Mouse (Mus musculus): ENCODE measurements around the gene Eftud2. TPM values are rescaled to one million over a fixed set of nuclear protein-coding genes. Genes with fewer than 3 reads are reported as not detected.

Gene Eftud2
- polyA plus RNA-seq, 1 experiment = 152 TPM

DNA sequence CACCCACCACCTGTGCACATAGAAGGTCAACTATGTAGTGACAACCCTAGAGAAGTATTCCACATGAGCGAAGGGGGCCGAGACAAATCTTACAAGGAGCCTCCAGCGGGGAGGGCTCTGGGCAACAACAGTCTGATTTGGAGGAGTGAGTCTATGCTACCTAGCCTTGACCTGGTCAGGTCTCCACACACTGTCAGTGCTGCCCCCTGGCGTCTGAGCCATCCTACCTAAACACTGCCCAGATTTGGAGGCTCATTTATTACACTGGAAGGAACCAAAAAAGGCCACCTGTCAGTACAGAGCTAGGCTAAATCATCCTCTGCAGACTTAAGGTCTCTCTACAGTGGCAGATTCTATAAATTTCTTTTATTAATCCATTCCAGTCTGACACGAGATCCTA is 28.9 kb downstream of the Eftud2 start:
- TF ChIP-seq CTCF (IDR thresholded peaks at IDR 0.05; ENCODE audit: low read depth, low read length) (peak; percentile 84), POLR2A (IDR thresholded peaks at IDR 0.05; ENCODE audit: insufficient read depth, low read length) (no peak)
- no peak overlapping the region for H3K27ac ChIP-seq (ENCODE audit: insufficient read depth, low read length)
- no peaks in the 10 kb centered on the region for H3K9me3 ChIP-seq (replicated peaks; ENCODE audit: control insufficient read depth, insufficient read depth, low read length, poor library complexity, severe bottlenecking)
- H3K27me3 ChIP-seq (ENCODE audit: control insufficient read depth, insufficient read depth, low read length, poor library complexity, severe bottlenecking) = no peaks in the 10 kb centered on the region
- H3K4me3 ChIP-seq (ENCODE audit: low read depth, low read length) = no peak overlapping the region
- H3K9ac ChIP-seq (ENCODE audit: low read depth, poor library complexity, severe bottlenecking) = no peak overlapping the region
- no peaks in the 10 kb centered on the region for H3K4me1 ChIP-seq (ENCODE audit: control insufficient read depth, insufficient read depth, low read length)
- H3K36me3 ChIP-seq (ENCODE audit: control insufficient read depth, insufficient read depth, low read length, poor library complexity, severe bottlenecking) = peaks cover 48% of the 10 kb centered on the region

DNA sequence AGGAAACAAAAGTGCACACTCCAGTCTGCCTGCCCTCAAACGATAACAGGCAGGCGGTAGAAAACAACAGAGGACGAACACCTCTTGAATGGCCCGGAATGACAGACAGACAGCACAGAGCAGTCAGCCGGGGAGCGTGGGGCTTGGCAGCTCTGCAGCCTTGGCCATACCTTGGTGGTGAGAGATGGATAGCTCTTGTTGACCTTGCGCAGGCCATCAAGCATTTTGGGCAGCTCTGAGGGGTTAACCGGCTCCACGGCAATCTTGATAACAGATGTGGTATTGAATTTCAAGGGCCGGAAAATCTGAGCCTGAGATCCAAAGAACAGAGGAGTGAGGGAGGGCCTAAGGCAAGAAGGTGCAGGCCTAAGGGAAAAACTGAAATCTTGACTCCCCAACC is 34.9 kb downstream of the Eftud2 start:
- H3K27me3 ChIP-seq (ENCODE audit: control insufficient read depth, insufficient read depth, low read length, poor library complexity, severe bottlenecking) = no peaks in the 10 kb centered on the region
- no peaks in the 10 kb centered on the region for H3K9me3 ChIP-seq (replicated peaks; ENCODE audit: control insufficient read depth, insufficient read depth, low read length, poor library complexity, severe bottlenecking)
- no peak overlapping the region for H3K27ac ChIP-seq (ENCODE audit: insufficient read depth, low read length)
- no peak for TF ChIP-seq CTCF (IDR thresholded peaks at IDR 0.05; ENCODE audit: low read depth, low read length)
- no peak for TF ChIP-seq EP300 (IDR thresholded peaks at IDR 0.05; ENCODE audit: insufficient read depth, low read depth, low read length)
- TF ChIP-seq POLR2A (IDR thresholded peaks at IDR 0.05; ENCODE audit: insufficient read depth, low read length) = no peak
- H3K4me1 ChIP-seq (ENCODE audit: control insufficient read depth, insufficient read depth, low read length) = no peaks in the 10 kb centered on the region
- no peak overlapping the region for H3K4me3 ChIP-seq (ENCODE audit: low read depth, low read length)
- no peak overlapping the region for H3K9ac ChIP-seq (ENCODE audit: low read depth, poor library complexity, severe bottlenecking)
- H3K36me3 ChIP-seq (ENCODE audit: control insufficient read depth, insufficient read depth, low read length, poor library complexity, severe bottlenecking) = peaks cover 81% of the 10 kb centered on the region

DNA sequence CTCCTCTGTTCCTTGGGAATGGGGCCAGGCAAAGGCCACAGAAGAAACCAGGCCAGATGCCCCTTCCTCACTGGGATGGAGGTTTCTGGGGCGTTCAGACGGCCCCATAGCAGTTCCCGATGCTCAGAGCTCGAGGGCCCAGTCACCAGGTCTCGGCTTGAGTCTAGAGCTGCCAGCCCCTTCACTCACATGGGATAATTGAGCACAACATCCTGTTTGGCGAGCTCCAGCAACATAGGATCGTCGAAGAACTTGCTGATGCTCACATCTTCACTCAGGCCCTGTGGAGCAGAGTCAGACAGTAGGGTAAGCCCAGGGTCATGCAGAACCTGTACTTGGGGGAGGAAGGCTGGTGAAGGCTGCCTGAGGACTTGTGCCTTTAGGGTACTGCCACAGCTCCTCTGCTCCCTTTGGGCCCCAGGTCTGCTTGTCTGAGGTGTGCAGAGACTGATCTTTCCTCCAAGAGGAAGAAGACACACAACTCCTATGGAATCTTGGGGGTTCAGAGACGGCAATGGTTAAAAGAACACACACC is 42.1 kb downstream of the Eftud2 start:
- no peaks in the 10 kb centered on the region for H3K27me3 ChIP-seq (ENCODE audit: control insufficient read depth, insufficient read depth, low read length, poor library complexity, severe bottlenecking)
- TF ChIP-seq CTCF (IDR thresholded peaks at IDR 0.05; ENCODE audit: low read depth, low read length) (no peak), EP300 (IDR thresholded peaks at IDR 0.05; ENCODE audit: insufficient read depth, low read depth, low read length) (no peak), POLR2A (IDR thresholded peaks at IDR 0.05; ENCODE audit: insufficient read depth, low read length) (no peak)
- H3K9me3 ChIP-seq (replicated peaks; ENCODE audit: control insufficient read depth, insufficient read depth, low read length, poor library complexity, severe bottlenecking) = no peaks in the 10 kb centered on the region
- no peaks in the 10 kb centered on the region for H3K4me1 ChIP-seq (ENCODE audit: control insufficient read depth, insufficient read depth, low read length)
- no peak overlapping the region for H3K27ac ChIP-seq (ENCODE audit: insufficient read depth, low read length)
- peaks cover 64% of the 10 kb centered on the region for H3K36me3 ChIP-seq (ENCODE audit: control insufficient read depth, insufficient read depth, low read length, poor library complexity, severe bottlenecking)
- no peak overlapping the region for H3K9ac ChIP-seq (ENCODE audit: low read depth, poor library complexity, severe bottlenecking)
- H3K4me3 ChIP-seq (ENCODE audit: low read depth, low read length) = no peak overlapping the region

DNA sequence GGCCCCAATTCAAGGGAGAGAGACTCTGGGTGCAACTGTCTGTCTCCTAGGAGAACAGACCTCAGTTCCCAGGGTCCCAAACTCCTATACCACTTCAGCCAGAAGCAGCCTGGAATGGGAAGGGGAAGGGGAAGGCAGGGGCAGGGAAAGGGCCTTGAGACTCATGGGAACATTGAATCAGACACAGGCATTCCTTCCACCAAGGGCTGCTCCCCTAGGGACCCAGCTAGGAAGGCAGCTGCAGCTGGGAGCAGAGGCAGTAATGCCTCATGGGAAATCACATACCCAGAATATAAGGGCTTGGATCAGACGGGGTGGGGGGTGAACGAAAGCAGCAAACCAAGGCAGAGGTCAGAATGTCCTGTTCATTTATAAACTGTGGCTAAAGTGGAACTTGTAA is 42.7 kb downstream of the Eftud2 start:
- Histone ChIP-seq H3K4me1 (ENCODE audit: control insufficient read depth, insufficient read depth, low read length) (no peaks in the 10 kb centered on the region), H3K27me3 (ENCODE audit: control insufficient read depth, insufficient read depth, low read length, poor library complexity, severe bottlenecking) (no peaks in the 10 kb centered on the region), H3K36me3 (ENCODE audit: control insufficient read depth, insufficient read depth, low read length, poor library complexity, severe bottlenecking) (peaks cover 59% of the 10 kb centered on the region), H3K9ac (ENCODE audit: low read depth, poor library complexity, severe bottlenecking) (no peak overlapping the region), H3K9me3 (replicated peaks; ENCODE audit: control insufficient read depth, insufficient read depth, low read length, poor library complexity, severe bottlenecking) (no peaks in the 10 kb centered on the region), H3K4me3 (ENCODE audit: low read depth, low read length) (no peak overlapping the region), H3K27ac (ENCODE audit: insufficient read depth, low read length) (no peak overlapping the region)
- TF ChIP-seq POLR2A (IDR thresholded peaks at IDR 0.05; ENCODE audit: insufficient read depth, low read length) (no peak), EP300 (IDR thresholded peaks at IDR 0.05; ENCODE audit: insufficient read depth, low read depth, low read length) (no peak), CTCF (IDR thresholded peaks at IDR 0.05; ENCODE audit: low read depth, low read length) (no peak)

DNA sequence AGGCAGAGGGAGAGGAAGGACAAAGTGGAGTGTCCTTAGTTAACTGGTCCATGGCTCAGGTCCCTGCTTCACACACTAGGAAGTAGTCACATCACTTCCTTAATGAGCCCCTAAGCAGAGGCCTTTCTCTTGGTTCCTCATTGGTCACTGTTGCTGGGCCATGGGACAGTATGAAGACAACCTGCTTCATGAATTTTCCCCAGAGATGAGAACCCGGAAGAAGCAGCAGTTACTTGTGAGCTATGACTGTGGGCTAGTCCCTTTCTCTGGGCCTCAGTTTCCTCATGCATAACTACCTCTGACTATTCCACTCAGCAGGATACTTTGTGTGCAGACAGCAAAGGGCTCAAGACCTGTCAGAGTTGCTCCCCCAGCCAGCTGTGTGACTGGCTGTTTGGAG is 43.4 kb downstream of the Eftud2 start:
- TF ChIP-seq CTCF (IDR thresholded peaks at IDR 0.05; ENCODE audit: low read depth, low read length) (no peak), POLR2A (IDR thresholded peaks at IDR 0.05; ENCODE audit: insufficient read depth, low read length) (no peak), EP300 (IDR thresholded peaks at IDR 0.05; ENCODE audit: insufficient read depth, low read depth, low read length) (no peak)
- H3K4me3 ChIP-seq (ENCODE audit: low read depth, low read length) = no peak overlapping the region
- H3K9me3 ChIP-seq (replicated peaks; ENCODE audit: control insufficient read depth, insufficient read depth, low read length, poor library complexity, severe bottlenecking) = no peaks in the 10 kb centered on the region
- no peaks in the 10 kb centered on the region for H3K4me1 ChIP-seq (ENCODE audit: control insufficient read depth, insufficient read depth, low read length)
- H3K9ac ChIP-seq (ENCODE audit: low read depth, poor library complexity, severe bottlenecking) = no peak overlapping the region
- peaks cover 51% of the 10 kb centered on the region for H3K36me3 ChIP-seq (ENCODE audit: control insufficient read depth, insufficient read depth, low read length, poor library complexity, severe bottlenecking)
- H3K27me3 ChIP-seq (ENCODE audit: control insufficient read depth, insufficient read depth, low read length, poor library complexity, severe bottlenecking) = no peaks in the 10 kb centered on the region
- no peak overlapping the region for H3K27ac ChIP-seq (ENCODE audit: insufficient read depth, low read length)

DNA sequence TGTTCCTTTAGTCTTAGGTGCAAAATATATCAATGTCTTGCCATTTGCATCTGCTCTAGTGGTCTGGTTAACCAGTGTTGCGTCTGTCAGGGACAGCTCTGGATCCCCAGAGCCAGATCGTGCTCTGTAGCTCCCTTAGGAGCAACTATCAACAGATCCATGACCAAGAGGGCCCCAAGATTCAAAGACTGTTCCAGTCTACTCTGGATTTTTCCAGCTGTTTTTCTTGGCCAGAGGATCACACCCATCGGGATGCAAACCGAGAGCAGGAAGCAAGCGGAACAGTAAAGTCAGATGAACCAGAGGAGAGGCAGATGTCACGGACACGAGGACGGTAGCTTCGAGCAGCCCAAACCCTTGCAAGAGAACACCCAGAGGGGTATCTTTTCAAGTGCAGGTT is 44.6 kb downstream of the Eftud2 start:
- H3K27me3 ChIP-seq (ENCODE audit: control insufficient read depth, insufficient read depth, low read length, poor library complexity, severe bottlenecking) = no peaks in the 10 kb centered on the region
- no peaks in the 10 kb centered on the region for H3K4me1 ChIP-seq (ENCODE audit: control insufficient read depth, insufficient read depth, low read length)
- no peak overlapping the region for H3K27ac ChIP-seq (ENCODE audit: insufficient read depth, low read length)
- TF ChIP-seq CTCF (IDR thresholded peaks at IDR 0.05; ENCODE audit: low read depth, low read length) (no peak), POLR2A (IDR thresholded peaks at IDR 0.05; ENCODE audit: insufficient read depth, low read length) (no peak), EP300 (IDR thresholded peaks at IDR 0.05; ENCODE audit: insufficient read depth, low read depth, low read length) (no peak)
- H3K36me3 ChIP-seq (ENCODE audit: control insufficient read depth, insufficient read depth, low read length, poor library complexity, severe bottlenecking) = peaks cover 41% of the 10 kb centered on the region
- H3K4me3 ChIP-seq (ENCODE audit: low read depth, low read length) = no peak overlapping the region
- H3K9ac ChIP-seq (ENCODE audit: low read depth, poor library complexity, severe bottlenecking) = no peak overlapping the region
- no peaks in the 10 kb centered on the region for H3K9me3 ChIP-seq (replicated peaks; ENCODE audit: control insufficient read depth, insufficient read depth, low read length, poor library complexity, severe bottlenecking)
